Mouse (Mus musculus) embryonic facial prominence, embryonic 14.5 days (tissue): ENCODE measurements around the gene Cep131. TPM values are rescaled to one million over a fixed set of nuclear protein-coding genes. Genes with fewer than 3 reads are reported as not detected.
A peak's percentile ranks its signal among the peaks of the same experiment; 100 is the strongest.

ENCODE experiments used
- ATAC-seq: fragments of 200-750 bp; cut with Nextera tagmentation; 2 replicates; pipeline ENCODE4 v1.8.0; 2017; ENCODE audit warnings: low read depth, moderate number of reproducible peaks, moderate TSS enrichment
- DNase-seq: peaks from one replicate; pipeline ENCODE4 v3.0.0-alpha.2; 2015; ENCODE audit warnings: low spot score
- H3K27ac ChIP-seq: fragments of 300-500 bp; sonication (generic); replicated peaks from 2 replicates; pipeline ENCODE4 v1.5.1; 2014; ENCODE audit warnings: low read depth, mild to moderate bottlenecking, low read length, moderate library complexity
- H3K27me3 ChIP-seq: fragments of 300-500 bp; sonication (generic); replicated peaks from 2 replicates; pipeline ENCODE4 v1.6.1; 2014; ENCODE audit warnings: low read length; ENCODE audit not compliant: control insufficient read depth, insufficient read depth
- H3K36me3 ChIP-seq: fragments of 300-500 bp; sonication (generic); 2 replicates; pipeline ENCODE4 v1.6.1; 2014; ENCODE audit warnings: low read length, mixed read lengths; ENCODE audit not compliant: control insufficient read depth, insufficient read depth
- H3K4me1 ChIP-seq: fragments of 300-500 bp; sonication (generic); 2 replicates; pipeline ENCODE4 v1.6.1; 2014; ENCODE audit warnings: antibody characterized with exemption, low read length; ENCODE audit not compliant: control insufficient read depth, insufficient read depth
- H3K4me2 ChIP-seq: fragments of 300-500 bp; sonication (generic); 2 replicates; pipeline ENCODE4 v1.6.1; 2014; ENCODE audit warnings: low read depth, mild to moderate bottlenecking, low read length, moderate library complexity, mixed read lengths
- H3K4me3 ChIP-seq: fragments of 300-500 bp; sonication (generic); 2 replicates; pipeline ENCODE4 v1.5.1; 2014; ENCODE audit warnings: low read depth, mild to moderate bottlenecking, low read length
- H3K9ac ChIP-seq: fragments of 300-500 bp; sonication (generic); 2 replicates; pipeline ENCODE4 v1.6.1; 2014; ENCODE audit warnings: low read depth, mild to moderate bottlenecking, low read length, moderate library complexity, mixed read lengths
- H3K9me3 ChIP-seq: fragments of 300-500 bp; sonication (generic); 2 replicates; pipeline ENCODE4 v1.6.1; 2016; ENCODE audit warnings: low read length; ENCODE audit not compliant: control insufficient read depth
- WGBS: fragments of 180-500 bp; shearing (Covaris S2); extraction: QIAGEN DNeasy Blood & Tissue Kit; methylation state at CpG from one replicate; pipeline ENCODE4 v1.1.7; 2014; 5-methylcytosine and 5-hydroxymethylcytosine counted together
- polyA plus RNA-seq: library from polyadenylated mRNA; unstranded; fragments of >200 nt; fragmentation: Nextera tagmentation; extraction: Ambion mirVana; gene quantifications from 2 replicates; pipeline ENCODE4 v1.2.1, GENCODE M21; 2014

The Cep131 gene
- polyA plus RNA-seq, result 23.7 and 28.2 TPM in 2 replicates

DNA sequence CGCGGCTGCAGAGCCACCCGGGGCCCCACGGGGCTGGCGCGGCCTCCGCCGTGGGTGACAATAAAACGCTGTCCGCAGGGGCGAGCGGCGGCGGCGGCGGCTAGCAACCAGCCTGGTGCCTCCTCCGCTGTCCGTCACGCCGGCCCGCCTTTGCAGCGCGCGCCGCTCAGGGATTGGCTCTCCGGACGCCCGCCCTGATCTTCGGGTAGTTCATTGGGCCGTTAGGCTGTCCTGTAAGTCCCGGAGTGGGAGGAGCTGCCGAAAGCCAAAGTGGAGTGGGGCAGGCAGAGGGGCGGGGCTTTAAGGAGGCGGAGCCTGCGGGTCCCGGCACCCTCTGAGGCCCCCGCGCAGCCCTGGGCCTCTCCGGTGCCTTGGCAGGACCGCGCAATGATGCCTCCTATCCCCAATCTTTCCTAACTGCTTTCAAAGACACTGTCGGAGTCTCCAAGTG is at the start of gene Cep131:
Gene Cep131, minus strand, starts transcription at position 126 of the 451 bp plus-strand sequence.
- peak within 1 kb of the TSS; percentile 94 for H3K4me2 ChIP-seq
- DNase-seq, result peak; percentile 99
- ATAC-seq, result peak; percentile 100
- peak within 1 kb of the TSS; percentile 95 for H3K4me3 ChIP-seq
- H3K4me1 ChIP-seq, result peaks cover 9% of the 10 kb centered on the region
- H3K27ac ChIP-seq, result peak within 1 kb of the TSS; percentile 70
- peak within 1 kb of the TSS; percentile 97 for H3K9ac ChIP-seq
- H3K27me3 ChIP-seq, result no peaks in the 10 kb centered on the region
- H3K9me3 ChIP-seq, result no peaks in the 10 kb centered on the region
- H3K36me3 ChIP-seq, result peaks cover 38% of the 10 kb centered on the region
- under 1% methylated on average over 31 of the region's 42 CpGs for WGBS

DNA sequence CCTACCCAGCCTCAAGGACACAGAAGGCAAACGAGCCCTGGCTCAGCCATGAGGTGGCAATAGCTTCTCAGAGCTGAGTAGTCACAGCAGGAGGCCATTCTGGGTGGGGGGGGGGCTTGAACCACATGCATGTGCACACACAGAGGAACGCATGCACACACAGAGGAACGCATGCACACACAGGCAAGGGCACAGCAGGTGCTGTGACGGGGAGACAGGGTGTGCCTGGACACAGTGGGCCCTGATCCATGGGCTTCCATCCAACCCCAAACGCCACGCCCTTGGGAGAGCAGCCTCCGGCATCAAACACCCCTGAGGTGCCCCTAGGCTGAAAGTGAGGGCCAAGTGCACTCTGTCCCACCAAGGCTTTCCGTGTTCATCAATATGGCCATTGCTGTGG is 49.6 kb upstream of the Cep131 start:
- WGBS, result 76% methylated on average over 8 of the region's 8 CpGs
- Histone ChIP-seq H3K9me3 (no peaks in the 10 kb centered on the region), H3K4me1 (no peaks in the 10 kb centered on the region), H3K36me3 (peaks cover 58% of the 10 kb centered on the region), H3K27me3 (no peaks in the 10 kb centered on the region), H3K4me2 (no peak overlapping the region), H3K4me3 (no peak overlapping the region), H3K27ac (no peak overlapping the region), H3K9ac (no peak overlapping the region)
- DNase-seq, result no peak
- no peak for ATAC-seq

DNA sequence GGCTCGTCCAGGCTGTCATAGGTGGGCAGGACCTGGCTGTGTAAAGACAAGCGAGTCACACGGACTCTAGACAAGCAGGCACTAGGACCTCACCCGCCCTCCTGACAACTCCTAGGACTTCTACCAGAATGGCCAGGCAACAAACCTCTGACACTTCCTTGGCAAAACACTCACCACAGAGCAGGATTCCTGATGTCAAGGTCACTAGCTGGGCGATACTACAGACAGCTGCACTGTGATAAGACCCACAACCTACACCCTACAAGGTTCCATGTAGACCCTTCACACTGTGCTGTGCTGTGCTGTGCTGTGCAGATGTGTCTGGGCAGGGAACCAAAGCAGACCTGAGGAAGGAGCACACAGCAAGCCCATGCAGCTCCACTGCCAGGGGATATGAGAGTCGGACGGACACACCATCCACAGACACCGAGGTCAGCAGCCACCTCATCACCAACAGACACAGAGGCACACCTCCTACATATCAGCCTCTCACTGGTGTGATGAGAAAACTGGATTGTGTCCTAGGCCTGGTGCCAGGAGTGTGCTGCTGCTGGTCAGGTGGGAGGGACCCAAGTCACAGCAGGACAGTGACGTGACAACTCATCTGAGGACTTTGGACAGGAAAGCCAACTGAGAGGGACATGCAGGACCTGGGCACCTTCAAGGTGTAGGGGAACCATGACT is 48.4 kb upstream of the Cep131 start:
- H3K4me1 ChIP-seq, result no peaks in the 10 kb centered on the region
- no peaks in the 10 kb centered on the region for H3K9me3 ChIP-seq
- H3K9ac ChIP-seq, result no peak overlapping the region
- DNase-seq, result no peak
- WGBS, result 90% methylated on average over 9 of the region's 9 CpGs
- H3K27me3 ChIP-seq, result no peaks in the 10 kb centered on the region
- no peak overlapping the region for H3K4me3 ChIP-seq
- H3K36me3 ChIP-seq, result peaks cover 61% of the 10 kb centered on the region
- H3K27ac ChIP-seq, result no peak overlapping the region
- ATAC-seq, result no peak
- H3K4me2 ChIP-seq, result no peak overlapping the region

DNA sequence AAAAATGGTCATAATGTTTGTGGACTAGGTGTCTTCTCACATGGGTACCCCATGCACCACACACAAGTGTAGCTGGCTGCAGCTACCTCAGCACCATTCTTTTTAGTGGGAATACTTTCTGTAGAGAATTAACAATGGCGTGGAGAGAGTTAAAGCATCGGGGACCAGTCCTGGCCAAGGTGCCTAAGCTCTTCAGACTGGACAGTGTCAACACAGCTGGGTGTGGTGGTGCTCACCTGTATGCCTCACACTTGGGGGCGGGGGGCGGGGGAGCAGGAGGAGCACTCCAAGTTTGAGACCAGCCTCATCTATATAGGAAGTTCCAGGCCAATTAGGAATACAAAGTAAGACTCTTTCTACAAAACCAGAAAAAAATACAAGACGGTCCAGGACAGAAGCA is 47.5 kb upstream of the Cep131 start:
- Histone ChIP-seq H3K4me1 (no peaks in the 10 kb centered on the region), H3K4me3 (no peak overlapping the region), H3K27ac (no peak overlapping the region), H3K9me3 (no peaks in the 10 kb centered on the region), H3K9ac (no peak overlapping the region), H3K27me3 (no peaks in the 10 kb centered on the region), H3K4me2 (no peak overlapping the region), H3K36me3 (peaks cover 64% of the 10 kb centered on the region)
- DNase-seq, result no peak
- ATAC-seq, result no peak
- WGBS, result 95% methylated on average over 5 of the region's 5 CpGs

DNA sequence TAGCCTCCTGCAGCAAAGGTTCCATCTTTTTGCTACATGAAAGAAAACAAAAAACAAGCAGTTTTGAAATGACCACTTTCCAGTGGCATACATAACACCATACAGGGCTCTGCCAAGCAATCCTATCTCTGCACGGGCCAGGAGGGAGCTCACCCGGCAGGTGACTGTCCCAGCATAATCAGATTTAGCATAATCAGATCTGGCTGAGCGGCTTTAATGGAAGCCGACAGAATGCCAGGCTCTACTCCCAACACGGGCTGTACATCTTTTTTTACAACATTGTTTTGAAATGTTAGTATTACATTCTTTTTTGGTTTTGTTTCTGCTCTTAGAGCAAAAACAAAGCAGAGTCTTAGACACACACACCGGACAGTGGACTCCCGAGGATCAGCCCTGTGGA is 42.7 kb upstream of the Cep131 start:
- H3K9me3 ChIP-seq, result no peaks in the 10 kb centered on the region
- no peaks in the 10 kb centered on the region for H3K4me1 ChIP-seq
- H3K27me3 ChIP-seq, result no peaks in the 10 kb centered on the region
- H3K4me2 ChIP-seq, result no peak overlapping the region
- peaks cover 82% of the 10 kb centered on the region for H3K36me3 ChIP-seq
- H3K9ac ChIP-seq, result no peak overlapping the region
- no peak overlapping the region for H3K27ac ChIP-seq
- H3K4me3 ChIP-seq, result no peak overlapping the region
- no peak for DNase-seq
- no peak for ATAC-seq
- WGBS, result 81% methylated on average over 7 of the region's 7 CpGs

DNA sequence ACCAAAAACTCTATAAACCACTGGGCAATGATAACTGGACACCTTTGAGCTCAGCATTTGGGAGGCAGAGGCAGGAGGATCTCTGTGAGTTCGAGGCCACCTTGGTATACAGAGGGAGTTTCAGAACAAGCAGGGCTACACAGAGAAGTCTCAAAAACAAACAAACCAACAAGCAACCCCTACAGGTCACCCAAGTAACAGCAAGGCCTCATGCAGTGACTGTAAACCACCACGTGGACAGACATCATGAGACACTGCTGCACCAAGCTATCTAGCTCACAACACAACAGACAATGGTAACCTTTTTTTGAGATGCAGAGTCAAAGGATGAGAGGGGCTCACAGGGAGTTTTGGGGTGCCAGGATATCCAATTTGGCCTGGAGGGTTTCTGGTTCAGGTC is 40.2 kb upstream of the Cep131 start:
- peaks cover 69% of the 10 kb centered on the region for H3K36me3 ChIP-seq
- H3K4me2 ChIP-seq, result no peak overlapping the region
- H3K4me1 ChIP-seq, result no peaks in the 10 kb centered on the region
- no peak overlapping the region for H3K9ac ChIP-seq
- no peak for ATAC-seq
- no peak overlapping the region for H3K27ac ChIP-seq
- H3K9me3 ChIP-seq, result no peaks in the 10 kb centered on the region
- no peak overlapping the region for H3K4me3 ChIP-seq
- 95% methylated on average over 2 of the region's 2 CpGs for WGBS
- DNase-seq, result no peak
- H3K27me3 ChIP-seq, result no peaks in the 10 kb centered on the region

DNA sequence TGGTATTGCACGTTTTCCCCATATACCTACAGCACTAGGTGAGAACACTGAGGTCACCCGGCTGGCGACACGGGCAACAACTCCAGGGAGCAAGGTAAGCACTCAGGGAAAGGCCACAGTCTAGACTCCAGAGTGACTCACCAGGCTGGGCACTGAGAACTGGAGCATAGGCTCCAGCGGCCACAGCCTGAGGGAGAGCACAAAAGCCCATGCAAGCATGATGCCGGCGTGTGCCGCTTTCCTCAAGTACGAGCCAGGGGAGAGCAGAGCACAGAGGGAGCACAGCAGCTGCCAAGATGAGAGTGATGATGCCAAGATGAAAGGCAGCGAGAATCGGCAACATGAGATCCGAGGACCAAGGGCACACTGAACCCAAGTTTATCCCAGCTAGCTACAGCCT is 35.5 kb upstream of the Cep131 start:
- Histone ChIP-seq H3K4me3 (no peak overlapping the region), H3K4me1 (no peaks in the 10 kb centered on the region), H3K27ac (no peak overlapping the region), H3K27me3 (no peaks in the 10 kb centered on the region), H3K36me3 (peaks cover 46% of the 10 kb centered on the region), H3K4me2 (no peak overlapping the region), H3K9ac (no peak overlapping the region), H3K9me3 (no peaks in the 10 kb centered on the region)
- WGBS, result 84% methylated on average over 12 of the region's 12 CpGs
- DNase-seq, result no peak
- ATAC-seq, result no peak

DNA sequence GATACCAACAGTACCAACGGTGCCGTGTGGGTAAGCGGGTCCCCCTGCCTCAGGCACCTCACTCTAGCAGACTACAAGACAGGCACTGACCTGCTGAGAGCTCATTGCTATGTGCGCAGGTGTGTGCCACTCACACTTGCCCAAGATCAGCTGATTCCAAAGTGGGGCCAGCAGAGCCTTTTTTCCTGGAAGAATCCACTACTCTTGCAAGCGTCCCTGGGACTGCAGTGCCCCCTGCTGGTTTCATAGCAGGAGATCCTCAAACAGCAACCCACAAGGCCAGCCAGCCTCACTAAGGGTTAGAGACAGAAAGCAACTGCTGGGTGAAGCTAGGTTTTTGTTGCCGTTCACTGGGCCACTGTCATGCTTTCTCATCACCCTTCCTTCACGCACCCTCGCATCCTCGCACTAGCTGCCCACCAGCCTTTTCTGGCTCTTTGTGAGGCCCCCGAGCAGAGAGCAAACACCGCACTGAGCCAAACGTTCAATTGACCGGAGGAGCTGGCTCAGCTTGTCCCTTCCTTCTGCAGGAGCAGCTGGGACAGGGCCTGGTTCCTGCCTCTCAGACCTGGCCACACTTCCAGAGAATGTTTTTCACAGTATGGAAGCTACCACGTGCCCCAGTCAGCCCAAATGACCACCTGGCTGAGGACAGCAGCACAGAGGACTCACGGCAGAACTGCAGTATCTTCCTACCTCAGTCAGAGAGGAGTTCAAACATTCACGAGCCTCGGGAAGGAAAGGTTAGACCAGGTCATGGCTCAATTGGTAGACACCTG is 34.2 kb upstream of the Cep131 start:
- Histone ChIP-seq H3K27ac (no peak overlapping the region), H3K27me3 (no peaks in the 10 kb centered on the region), H3K4me1 (no peaks in the 10 kb centered on the region), H3K9ac (no peak overlapping the region), H3K4me3 (no peak overlapping the region), H3K4me2 (no peak overlapping the region), H3K9me3 (no peaks in the 10 kb centered on the region), H3K36me3 (peaks cover 47% of the 10 kb centered on the region; the same call in 1 of the 2 replicates)
- 81% methylated on average over 17 of the region's 17 CpGs for WGBS
- ATAC-seq (no peak), DNase-seq (peak; percentile 68)
